Mouse (Mus musculus): ENCODE measurements around the gene Apoo.
"Not testable (repeated sequence)": the region's sequence is repeated elsewhere in the genome, so short reads cannot be mapped to it uniquely, and the experiment has no call there.

The Apoo gene

DNA sequence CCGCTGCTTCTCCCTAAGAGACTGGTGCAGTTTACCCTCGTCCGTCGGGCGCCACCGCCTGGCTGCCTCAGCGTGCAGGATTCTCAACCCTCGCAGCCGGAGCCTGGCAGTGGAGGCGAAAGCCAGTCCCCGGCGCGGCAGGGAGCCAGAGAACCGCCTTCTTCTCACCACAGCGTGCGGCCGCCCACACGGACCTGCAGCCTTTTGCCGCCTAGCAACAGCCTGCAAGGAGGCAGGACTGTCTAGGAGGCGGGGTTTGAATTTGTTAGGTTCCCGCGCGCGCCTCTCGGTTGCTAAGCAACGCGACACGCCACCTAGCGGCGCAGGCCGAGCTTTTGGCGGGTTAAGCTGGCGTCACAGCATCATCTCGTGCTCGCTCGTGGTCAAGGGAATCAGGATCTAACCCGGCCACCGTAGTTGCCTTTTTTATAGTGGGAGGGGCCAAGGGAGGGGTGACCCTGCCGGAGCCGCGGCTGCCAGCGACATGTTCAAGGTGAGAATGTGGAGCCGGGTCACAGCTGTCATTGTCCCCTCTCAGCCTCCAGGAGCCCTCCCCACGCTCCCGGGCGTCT, at the start of gene Apoo, which contains the start of gene Fam90a1b:
TSS of gene Apoo (plus strand) at position 448 of the 572 bp plus-strand sequence.
TSS of gene Fam90a1b (minus strand) at position 108 of the 572 bp plus-strand sequence.
- peak; percentile 88 to 95 for DNase-seq (ENCODE audit: low spot score in 2 of 2)

DNA sequence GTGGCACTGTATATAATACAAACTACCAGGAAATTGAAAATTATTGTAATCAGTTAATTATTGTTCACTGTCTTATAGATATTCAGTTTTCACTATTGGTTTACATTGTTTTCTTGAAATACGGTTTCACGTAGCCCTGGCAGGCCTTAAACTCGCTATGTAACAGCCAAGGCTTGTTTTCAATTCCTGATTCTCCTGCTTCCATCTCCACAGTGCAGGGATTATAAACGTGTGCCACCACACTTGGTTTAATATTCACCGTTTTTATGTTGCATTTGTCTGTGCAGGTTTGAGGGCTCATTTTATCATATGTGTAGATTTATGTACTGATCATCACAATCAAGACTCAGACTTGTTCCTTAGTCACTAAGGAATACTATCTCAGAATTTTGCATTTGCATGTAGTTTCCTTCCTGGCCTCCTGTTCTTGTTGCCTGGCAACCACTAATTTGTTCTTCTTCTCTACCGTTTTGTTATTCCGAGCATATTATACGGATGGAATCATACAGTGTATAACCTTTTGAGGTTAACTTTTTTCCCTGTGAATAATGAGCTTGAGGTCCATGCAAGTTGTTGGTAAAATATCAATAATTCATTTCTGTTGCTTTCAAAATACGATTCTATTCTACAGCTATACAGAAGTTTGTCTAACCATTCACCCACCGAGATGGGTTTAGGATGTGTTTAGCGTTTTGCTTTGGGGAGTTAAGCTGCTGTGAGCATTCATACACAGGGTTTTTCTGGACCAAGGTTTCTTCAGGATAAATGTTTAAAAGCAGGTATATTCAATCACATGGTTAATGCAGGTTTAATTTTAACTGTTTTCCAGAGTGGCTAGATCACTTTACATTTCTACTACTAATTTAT, 45.6 kb upstream of the Apoo start:
- DNase-seq (ENCODE audit: low spot score in 2 of 2): no peak

DNA sequence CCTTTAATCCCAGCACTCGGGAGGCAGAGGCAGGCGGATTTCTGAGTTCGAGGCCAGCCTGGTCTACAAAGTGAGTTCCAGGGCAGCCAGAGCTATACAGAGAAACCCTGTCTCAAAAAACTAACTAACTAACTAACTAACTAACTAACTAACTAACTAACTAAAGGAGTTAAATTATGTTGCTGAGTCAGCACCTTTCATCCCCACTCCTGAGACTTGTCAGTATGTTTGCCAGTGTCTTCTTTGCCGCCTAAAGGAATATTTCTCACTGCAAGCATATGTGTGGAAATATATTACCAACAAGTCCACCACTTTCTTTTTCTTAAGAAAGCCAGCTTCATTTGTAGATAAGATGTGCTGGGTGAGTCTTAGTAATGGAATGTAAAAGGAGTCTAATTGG, 23.3 kb upstream of the Apoo start:
- DNase-seq (ENCODE audit: low spot score in 2 of 2): not testable (repeated sequence)

DNA sequence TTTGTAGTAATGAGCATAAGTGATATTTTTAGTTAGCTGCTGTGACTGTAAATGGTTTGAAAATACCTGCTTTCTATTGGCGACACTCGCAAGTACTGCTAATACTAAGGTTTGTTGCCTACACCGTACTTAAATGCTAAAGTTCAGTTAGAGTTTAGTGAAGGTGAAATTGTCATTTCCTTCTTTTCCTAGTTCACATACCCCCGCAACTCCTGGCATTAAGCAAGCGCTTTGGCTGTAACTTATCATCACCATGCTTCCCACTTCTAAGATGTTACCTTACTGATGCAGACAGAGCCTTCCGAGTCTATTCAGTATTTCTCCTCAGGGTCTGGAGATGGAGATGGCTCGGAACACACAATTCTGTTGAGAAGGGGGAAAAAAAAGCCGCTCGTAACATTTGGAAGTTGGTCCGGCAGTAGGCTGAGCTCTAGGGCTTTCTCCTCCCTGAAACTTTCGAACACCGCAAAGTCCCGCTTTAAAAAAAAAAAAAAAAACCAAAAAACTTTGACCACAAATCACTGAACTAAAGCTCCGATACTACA, 1.5 kb upstream of the Apoo start:
- no peak for DNase-seq (ENCODE audit: low spot score in 2 of 2)

DNA sequence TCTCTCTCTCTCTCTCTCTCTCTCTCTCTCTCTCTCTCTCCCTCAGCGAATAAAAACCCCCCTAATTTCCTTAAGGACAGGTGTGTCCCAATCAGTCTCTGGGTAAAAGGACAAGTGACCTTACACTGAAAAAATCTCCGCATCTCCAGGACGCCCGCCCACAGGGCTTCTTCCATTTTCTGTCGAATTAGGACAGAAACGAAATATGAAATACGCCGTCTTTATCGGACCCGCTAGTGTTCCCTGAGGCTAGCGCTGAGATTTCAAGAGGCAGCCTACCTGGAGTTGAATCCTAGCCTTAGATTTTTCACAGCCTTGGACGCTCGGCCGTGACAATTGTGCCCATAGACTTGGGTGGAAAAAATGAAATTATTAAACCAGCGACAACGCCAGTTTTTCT, 888 bp upstream of the Apoo start:
- no peak for DNase-seq (ENCODE audit: low spot score in 2 of 2)

DNA sequence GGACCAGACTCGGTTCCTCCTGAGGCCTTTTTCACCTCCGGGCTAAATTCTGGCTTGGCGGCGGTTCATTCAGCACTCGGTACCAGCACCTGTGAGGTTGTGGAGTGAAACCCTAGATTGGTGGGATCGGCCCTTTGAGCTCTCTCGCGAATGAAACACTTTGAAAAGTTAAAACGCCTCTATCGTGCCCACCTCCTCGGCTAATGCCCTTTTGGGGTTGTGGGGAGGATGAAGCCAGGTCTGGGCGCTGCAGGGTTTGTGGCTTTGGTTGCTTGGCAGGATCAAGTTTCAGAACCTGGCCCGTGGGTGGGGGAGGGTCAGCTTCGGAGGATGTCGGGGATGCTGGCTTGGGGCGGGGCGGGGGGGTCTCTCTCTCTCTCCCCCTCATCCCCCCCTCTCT, 331 bp downstream of the Apoo start:
- no peak for DNase-seq (ENCODE audit: low spot score in 2 of 2)

GRCm38 (mm10) chrX:94378734-94379133, 11.8 kb downstream of the Apoo start:
- DNase-seq (ENCODE audit: low spot score in 2 of 2): no peak

- DNase-seq (ENCODE audit: low spot score in 2 of 2): no peak
These were observed 42.1 kb downstream of the Apoo start for GRCm38 (mm10) chrX:94408975-94409374.

DNA sequence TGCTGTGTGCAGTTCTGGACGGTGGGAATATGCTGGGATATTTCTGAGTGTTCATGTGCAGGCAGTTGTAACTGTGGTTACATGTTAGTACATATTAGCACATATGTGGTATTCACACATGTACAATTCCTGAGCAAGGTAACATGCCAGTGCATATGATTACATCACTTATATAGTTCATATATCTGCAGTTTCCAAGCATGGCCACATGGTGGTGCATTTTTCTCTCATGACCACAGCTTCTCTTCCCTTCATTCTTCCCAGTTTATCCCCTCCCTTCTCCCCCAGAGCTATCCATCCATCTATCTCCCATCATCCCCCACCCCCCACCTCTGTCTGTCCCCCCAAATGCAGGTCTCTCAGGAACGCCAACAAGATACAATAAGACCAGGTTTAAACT, 53.3 kb downstream of the Apoo start:
- no peak for DNase-seq (ENCODE audit: low spot score in 2 of 2)

DNA sequence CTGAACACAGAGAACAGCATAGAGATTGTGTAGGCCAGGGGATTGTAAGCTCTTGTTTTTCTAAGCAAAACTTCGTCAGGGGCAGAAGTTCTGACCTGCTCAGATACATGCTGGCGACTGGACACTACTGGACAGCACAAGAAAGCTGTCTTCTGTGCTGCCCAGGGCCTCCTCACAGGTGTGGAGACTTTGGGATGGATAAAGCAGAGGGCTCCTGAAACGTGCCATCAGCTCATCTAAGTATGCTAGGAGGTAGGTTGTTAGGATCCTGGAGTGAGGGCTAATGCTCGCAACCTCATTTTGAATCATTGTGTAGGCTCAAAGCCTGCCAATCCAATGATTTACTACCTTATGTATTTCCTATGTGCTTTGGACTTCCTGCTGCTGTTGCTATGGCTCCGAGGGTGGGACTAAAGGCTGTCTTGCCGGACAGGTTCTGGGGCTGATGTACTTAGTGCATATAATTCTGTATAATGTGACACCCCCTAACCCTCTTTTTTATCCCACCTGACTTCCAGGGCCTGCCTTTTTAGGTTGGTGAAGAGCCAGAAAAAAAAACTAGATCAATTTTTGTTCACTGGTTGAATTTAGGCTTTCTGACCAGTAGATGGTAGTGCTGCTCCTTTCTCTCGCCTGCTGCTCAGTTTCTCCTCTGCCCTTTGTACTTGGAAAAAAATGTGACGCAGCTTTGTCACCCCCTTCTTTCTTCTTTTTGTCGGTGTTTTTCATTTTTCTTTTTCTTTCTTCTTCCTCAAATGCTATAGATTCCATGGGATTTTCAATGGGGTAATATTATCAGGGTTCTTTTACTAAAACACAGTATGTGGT, 64.8 kb downstream of the Apoo start:
- DNase-seq (ENCODE audit: low spot score in 2 of 2): peak in 1 of 2 experiments; percentile 13

DNA sequence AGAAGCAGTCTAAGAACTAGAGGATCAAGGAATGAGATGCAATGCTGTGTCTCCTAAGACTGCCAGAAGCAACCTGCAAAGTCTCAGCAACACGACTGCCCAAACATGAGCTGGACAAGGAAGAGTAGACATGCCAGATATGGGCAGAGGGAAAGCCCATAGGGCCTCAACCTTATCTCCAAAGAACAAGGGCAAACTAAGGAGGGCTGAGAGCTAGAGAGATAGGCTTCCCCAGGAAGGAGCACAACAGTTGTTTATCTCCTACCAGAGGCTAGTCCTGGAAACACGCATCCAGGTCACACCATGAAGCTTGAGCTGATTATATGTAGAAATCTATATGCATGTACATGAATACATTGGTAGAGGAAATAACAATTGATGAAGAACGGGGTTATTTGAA, 78.5 kb downstream of the Apoo start:
- DNase-seq (ENCODE audit: low spot score in 2 of 2): not testable (repeated sequence)

DNA sequence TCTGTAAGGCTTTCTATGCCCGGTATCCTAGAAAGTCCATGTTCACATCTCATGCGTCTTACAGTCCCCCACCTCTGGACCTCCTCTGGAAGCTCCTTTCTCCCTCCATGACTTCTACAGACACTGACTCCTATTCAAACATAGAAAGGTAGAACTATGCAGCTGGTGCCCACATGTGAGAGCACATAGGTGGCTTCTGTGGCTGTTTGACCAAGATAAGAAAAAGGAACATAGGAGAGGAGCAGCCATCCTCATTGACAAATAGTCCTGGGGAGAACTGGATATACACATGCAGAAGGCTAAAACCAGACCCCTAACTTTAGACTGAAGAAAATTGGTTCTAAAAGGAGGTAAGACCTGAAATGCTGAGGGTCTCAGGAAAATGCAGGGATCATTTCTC, 79.1 kb downstream of the Apoo start:
- not testable (repeated sequence) for DNase-seq (ENCODE audit: low spot score in 2 of 2)

- not testable (repeated sequence) for DNase-seq (ENCODE audit: low spot score in 2 of 2)
These were observed 83.3 kb downstream of the Apoo start for GRCm38 (mm10) chrX:94450047-94450881.

GRCm38 (mm10) chrX:94459346-94459745, 92.4 kb downstream of the Apoo start:
- no peak for DNase-seq (ENCODE audit: low spot score in 2 of 2)

- DNase-seq (ENCODE audit: low spot score in 2 of 2): not testable (repeated sequence)
These were observed 94.6 kb downstream of the Apoo start for GRCm38 (mm10) chrX:94461513-94461912.

- DNase-seq (ENCODE audit: low spot score in 2 of 2): not testable (repeated sequence)
These were observed 95.9 kb downstream of the Apoo start for GRCm38 (mm10) chrX:94462604-94463429.

Data from urinary bladder, adult 18-20 months (tissue).